Mouse (Mus musculus): ENCODE data around the gene Gm49322. TPM values are rescaled to one million over a fixed set of nuclear protein-coding genes. Genes with fewer than 3 reads are reported as not detected.

Gene Gm49322
- polyA plus RNA-seq, 1 experiment from 2014 or later = 4.9 TPM

DNA sequence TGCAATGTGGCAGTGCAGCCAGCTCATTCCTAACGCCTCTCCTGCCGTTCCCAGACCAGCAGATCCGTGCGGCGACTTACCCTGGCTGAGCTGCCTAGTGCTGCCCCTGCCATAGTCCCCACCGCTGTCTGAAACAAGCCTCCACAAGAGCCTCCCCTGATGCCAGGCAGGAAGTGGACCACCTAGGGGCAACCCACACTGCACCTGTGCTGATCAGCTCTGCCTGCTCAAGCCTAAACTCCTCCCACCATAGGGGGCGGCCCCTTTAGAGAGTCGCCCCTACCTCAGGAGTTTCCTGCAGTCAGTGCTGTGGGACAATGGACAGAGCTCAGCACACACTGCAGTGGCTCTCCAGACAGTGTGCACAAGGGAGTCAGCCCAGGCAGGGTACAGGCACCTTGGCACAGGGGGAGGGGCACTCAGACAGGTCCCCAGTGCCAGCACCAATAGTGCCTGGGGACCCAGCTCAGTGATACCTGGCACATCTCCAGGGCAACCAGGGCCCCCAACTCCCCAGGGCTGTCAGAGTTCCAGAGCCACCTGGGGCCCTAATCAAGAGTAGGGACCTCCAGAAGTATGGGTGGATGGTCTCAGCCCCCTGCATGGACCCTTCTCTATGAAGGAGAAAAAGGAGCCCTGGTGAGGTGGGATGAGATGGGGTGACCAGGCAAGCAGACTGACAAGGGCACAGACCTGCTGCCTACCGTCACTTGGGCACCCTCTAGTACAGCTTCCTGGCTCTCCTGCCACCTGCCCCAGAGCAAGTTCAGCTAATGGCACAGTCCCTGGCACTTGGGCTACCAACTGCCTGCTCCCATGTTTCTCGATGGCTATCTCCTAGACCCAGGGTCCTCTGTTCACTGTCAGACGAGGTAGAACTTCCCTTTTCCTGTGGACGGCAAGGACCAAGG is 20.9 kb upstream of the Gm49322 start:
- ATAC-seq (ENCODE audit: insufficient number of reproducible peaks, low FRiP score, low TSS enrichment, low read depth) = no peak
- no peak overlapping the region for H3K4me3 ChIP-seq
- 0 out of 2 replicates have a peak overlapping the region, but pooled peaks have one; percentile 2 for H3K9ac ChIP-seq
- peaks cover 47% of the 10 kb centered on the region for H3K4me1 ChIP-seq
- H3K27ac ChIP-seq = peak overlapping the region; percentile 39
- no peaks in the 10 kb centered on the region for H3K9me3 ChIP-seq
- 76% methylated on average over 12 of the region's 12 CpGs for WGBS
- no peaks in the 10 kb centered on the region for H3K27me3 ChIP-seq
- no peak overlapping the region for H3K4me2 ChIP-seq
- H3K36me3 ChIP-seq = peaks cover 45% of the 10 kb centered on the region

DNA sequence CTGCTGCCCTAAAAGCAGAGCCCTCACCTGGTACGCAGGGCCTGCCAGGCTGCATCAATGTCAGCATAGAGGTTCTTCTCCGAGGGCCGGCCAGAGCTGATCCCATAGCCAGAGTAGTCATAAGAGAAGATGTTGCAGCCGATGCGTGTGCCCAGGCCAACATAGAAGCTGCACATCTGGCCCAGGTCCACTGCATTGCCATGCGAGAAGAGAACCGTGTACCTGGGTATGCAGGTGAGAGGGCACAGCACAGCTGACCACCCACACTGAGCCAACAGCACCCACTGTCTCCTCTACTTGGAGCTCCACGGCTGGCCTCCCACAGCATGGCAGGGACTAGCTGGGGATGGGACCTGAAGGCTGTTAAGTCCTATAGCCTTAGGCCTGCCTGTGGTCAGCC is 20.2 kb upstream of the Gm49322 start:
- H3K27ac ChIP-seq = no peak overlapping the region; the same call in 1 of the 2 replicates
- H3K4me2 ChIP-seq = no peak overlapping the region
- H3K4me3 ChIP-seq = peak overlapping the region; percentile 1; the same call in 1 of the 2 replicates
- ATAC-seq (ENCODE audit: insufficient number of reproducible peaks, low FRiP score, low TSS enrichment, low read depth) = no peak
- 0 out of 2 replicates have a peak overlapping the region, but pooled peaks have one; percentile 2 for H3K9ac ChIP-seq
- no peaks in the 10 kb centered on the region for H3K27me3 ChIP-seq
- peaks cover 45% of the 10 kb centered on the region for H3K36me3 ChIP-seq
- 92% methylated on average over 8 of the region's 8 CpGs for WGBS
- H3K9me3 ChIP-seq = no peaks in the 10 kb centered on the region
- H3K4me1 ChIP-seq = peaks cover 49% of the 10 kb centered on the region

DNA sequence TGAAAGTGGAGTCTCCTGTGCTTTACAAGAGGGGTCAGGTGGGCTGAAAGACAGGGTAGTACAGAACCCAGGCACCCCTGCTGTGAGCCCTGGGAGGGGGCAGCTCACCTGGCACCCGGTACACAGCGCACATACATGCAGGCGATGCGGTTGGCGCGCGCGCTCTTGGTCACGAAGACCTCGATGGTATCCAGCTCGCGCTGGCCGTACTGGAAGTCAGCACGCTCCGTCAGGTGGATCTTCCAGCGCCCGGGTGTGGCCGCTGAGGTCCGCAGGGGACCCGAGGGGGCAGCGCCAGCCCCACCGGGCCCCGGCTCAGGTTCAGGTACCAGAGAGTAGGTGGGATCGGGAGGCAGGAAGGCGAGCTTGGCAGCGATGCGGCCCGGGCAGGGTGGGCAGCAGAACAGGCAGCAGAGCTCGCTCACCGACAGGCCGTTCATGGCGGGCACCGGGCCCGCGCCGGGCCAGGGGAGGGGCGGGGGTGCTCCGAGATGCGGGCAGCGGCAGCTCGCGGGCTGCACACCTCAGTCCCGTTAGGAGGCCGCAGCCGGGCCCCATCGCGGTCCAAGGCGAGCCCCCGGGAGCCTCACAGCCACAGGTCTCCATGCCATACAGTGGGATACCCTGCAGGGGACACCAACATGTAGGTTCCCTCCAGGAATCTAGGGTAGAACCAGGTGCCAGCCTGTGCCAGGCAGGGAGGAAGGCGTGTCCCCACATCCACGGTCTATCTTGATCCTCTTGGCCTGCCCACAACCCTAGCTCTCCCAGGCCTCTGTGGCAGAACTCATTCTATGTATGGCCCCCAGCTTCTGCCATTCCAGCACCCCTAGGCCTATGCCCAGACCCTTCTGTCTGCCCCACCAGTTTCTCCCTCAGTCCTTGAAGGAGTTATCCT is 19.2 kb upstream of the Gm49322 start:
- ATAC-seq (ENCODE audit: insufficient number of reproducible peaks, low FRiP score, low TSS enrichment, low read depth) = no peak
- H3K9ac ChIP-seq = 0 out of 2 replicates have a peak overlapping the region, but pooled peaks have one; percentile 26
- H3K4me3 ChIP-seq = peak overlapping the region; percentile 1
- peak overlapping the region; percentile 60 for H3K27ac ChIP-seq
- H3K4me1 ChIP-seq = peaks cover 51% of the 10 kb centered on the region
- no peak overlapping the region for H3K4me2 ChIP-seq
- peaks cover 42% of the 10 kb centered on the region for H3K36me3 ChIP-seq
- 93% methylated on average over 40 of the region's 51 CpGs for WGBS
- no peaks in the 10 kb centered on the region for H3K9me3 ChIP-seq
- H3K27me3 ChIP-seq = no peaks in the 10 kb centered on the region

DNA sequence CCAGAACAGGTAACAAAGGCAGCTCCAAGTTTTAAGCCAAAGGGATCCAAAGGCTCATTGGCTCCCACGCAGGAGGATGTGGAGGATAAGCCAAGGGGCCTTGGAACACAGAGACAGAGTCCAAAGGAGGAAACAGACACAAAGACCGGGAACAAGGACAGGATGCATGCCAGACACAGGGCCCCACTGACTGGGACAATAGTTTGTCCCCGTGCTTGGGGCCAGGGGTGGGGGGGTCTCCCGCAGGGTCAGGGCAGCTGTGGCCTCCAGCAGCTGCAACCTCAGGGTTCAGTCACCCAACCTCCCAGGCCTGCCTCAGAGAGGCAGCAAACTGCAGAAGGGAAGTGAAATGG is 18.5 kb upstream of the Gm49322 start:
- H3K4me3 ChIP-seq = 0 out of 2 replicates have a peak overlapping the region, but pooled peaks have one; percentile 1
- ATAC-seq (ENCODE audit: insufficient number of reproducible peaks, low FRiP score, low TSS enrichment, low read depth) = no peak
- H3K27ac ChIP-seq = peak overlapping the region; percentile 60
- no peaks in the 10 kb centered on the region for H3K9me3 ChIP-seq
- no peak overlapping the region for H3K4me2 ChIP-seq
- peaks cover 39% of the 10 kb centered on the region for H3K36me3 ChIP-seq
- H3K4me1 ChIP-seq = peaks cover 51% of the 10 kb centered on the region
- 0 out of 2 replicates have a peak overlapping the region, but pooled peaks have one; percentile 26 for H3K9ac ChIP-seq
- H3K27me3 ChIP-seq = no peaks in the 10 kb centered on the region
- 45% methylated on average over 4 of the region's 4 CpGs for WGBS

DNA sequence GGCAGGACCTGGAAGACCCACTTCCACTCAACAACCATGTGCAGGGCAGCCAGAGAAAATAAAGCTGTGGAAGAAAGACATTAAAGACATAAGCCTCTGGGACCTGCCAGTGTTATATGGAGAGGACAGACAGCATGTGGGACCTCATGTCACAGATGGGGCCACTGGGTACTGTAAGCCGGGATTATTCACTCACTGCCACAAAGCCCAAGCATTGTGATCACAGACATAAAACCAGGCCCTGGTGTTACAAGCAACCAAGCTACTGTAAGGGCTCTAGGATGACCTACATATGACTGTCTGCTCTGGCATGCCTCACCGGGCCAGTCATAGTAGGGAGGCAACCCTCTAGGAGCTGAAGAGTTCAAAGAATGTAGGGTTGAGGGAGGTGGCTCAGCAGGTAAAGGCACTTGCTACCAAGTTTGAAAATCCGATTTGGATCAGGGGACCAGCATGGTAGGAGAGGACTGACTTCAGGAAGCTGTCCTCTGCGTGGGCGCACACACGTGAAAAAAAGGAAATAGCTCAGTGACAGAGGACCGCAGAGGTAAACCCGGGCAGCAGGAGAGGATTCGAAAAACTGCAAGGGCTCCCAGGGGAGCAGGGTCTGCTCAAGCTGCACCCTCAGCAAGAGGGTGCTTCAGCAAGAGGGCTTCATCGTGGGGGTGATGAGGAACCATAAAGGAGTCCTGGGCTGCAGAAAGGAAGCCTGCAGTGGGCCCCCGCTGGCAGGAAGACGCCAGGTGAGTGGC is 16.5 kb upstream of the Gm49322 start:
- WGBS = 15% methylated on average over 12 of the region's 12 CpGs
- Histone ChIP-seq H3K27ac (peak overlapping the region; percentile 79), H3K9me3 (no peaks in the 10 kb centered on the region), H3K9ac (peak overlapping the region; percentile 93), H3K4me2 (peak overlapping the region; percentile 93), H3K4me1 (peaks cover 42% of the 10 kb centered on the region), H3K4me3 (peak overlapping the region; percentile 93), H3K27me3 (no peaks in the 10 kb centered on the region), H3K36me3 (peaks cover 21% of the 10 kb centered on the region)
- no peak for ATAC-seq (ENCODE audit: insufficient number of reproducible peaks, low FRiP score, low TSS enrichment, low read depth)

DNA sequence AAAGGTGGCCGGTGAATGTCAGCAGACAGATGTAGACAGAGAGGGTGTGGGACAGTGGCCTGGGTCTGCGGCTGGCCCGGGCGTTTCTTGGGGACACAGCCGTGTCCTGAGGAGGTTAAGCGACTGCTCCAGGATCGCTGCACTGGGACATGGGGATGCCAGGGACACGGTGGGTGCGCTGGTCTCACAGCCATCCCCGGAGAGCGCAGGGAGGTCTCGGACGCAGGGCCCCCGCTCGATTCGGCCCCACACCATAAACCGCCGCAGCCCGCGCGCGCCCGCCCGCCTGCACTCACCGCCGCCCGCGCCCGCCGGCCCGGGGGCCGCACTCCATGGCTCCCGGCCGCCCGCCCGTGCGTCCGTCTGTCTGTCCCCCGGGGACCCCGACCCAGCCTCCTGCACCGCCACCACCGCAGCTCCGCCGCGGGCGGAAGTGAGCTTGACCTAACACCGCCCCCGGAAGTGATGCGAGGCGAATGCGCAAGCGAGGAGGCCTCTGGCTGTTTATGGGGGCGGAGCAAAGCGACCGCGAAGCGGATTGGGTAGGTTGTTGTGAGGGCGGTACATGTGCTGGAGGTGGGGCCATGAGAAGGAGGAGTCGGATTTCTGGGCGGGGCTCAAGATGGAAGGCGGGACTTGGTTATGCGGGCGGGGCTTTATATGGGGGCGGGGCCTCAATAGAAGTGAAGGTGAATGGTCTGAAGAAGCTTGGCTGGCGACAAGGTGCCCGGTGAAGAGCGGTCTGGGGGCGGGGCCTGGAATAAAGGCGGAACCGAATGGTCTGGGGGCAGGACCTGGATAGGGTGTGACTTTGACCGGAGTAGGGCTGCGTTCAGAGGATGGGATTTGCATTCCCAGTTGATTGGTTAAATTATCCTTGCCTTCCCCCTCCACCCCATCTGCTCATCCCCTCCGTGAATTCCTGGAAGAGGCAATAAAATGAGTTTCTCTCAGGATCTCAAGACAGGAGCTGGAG is 15.7 kb upstream of the Gm49322 start, which contains the start of gene Abhd17a:
TSS of gene Abhd17a (minus strand) at position 463 of the 976 bp plus-strand sequence.
- no peaks in the 10 kb centered on the region for H3K9me3 ChIP-seq
- H3K4me2 ChIP-seq = peak within 1 kb of the TSS; percentile 93
- H3K27ac ChIP-seq = peak within 1 kb of the TSS; percentile 79
- peak within 1 kb of the TSS; percentile 93 for H3K9ac ChIP-seq
- no peaks in the 10 kb centered on the region for H3K27me3 ChIP-seq
- peaks cover 34% of the 10 kb centered on the region for H3K4me1 ChIP-seq
- ATAC-seq (ENCODE audit: insufficient number of reproducible peaks, low FRiP score, low TSS enrichment, low read depth) = peak; percentile 94
- under 1% methylated on average over 71 of the region's 73 CpGs for WGBS
- H3K36me3 ChIP-seq = peaks cover 15% of the 10 kb centered on the region
- H3K4me3 ChIP-seq = peak within 1 kb of the TSS; percentile 93

DNA sequence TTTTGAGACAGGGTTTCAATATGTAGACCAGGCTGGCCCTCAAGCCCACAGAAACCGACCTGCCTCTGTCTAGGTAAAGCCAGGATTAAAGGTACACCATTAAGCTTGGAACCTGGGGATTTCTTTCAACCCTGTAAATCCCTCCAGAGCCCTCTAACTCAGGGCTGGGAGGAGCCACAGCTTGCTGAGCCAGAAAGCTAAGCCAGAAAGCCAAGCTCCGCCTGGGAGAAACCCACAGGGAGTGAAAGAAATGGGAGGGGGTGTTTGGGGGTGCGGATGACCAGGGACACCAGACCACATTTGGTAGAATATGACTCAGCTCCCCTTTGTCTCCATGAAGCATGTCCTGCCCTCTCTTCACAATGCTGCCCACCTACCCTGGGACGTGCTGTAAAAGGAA is 9.5 kb upstream of the Gm49322 start:
- Histone ChIP-seq H3K9ac (no peak overlapping the region), H3K4me3 (no peak overlapping the region), H3K9me3 (no peaks in the 10 kb centered on the region), H3K4me1 (no peaks in the 10 kb centered on the region), H3K27me3 (no peaks in the 10 kb centered on the region), H3K27ac (no peak overlapping the region), H3K36me3 (no peaks in the 10 kb centered on the region), H3K4me2 (no peak overlapping the region)
- no peak for ATAC-seq (ENCODE audit: insufficient number of reproducible peaks, low FRiP score, low TSS enrichment, low read depth)
- WGBS = 41% methylated on average over 4 of the region's 4 CpGs

DNA sequence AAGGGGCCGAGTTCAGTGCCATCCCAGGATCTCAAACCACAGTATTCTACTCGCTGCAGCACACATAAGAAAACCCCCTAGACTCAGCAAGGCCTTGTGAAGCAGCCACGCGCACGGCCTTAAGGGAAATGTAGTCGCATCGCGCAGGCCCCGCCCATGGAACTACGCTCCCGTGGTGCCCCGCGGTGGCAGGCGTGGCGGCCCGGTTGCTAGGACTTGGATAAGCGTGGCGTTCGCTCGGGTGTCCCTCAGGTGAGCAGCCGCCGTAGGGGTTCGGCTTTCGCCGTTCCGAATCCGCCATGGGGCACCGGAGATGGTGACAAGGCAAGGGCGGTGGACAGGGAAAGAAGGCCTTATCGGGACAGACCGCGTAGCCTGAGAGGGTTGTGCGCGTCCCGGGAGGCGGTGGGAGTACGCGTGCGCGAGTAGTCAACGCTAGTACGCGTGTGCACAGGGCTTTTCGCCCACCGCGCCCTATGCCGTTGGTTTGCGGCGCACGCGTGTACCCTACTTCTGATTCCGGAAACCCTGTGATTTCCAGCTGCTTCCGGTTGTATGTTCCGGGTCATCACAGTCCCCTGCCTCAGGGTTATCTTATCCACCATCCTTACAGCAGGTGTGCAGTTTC is 3.0 kb upstream of the Gm49322 start, which contains the start of the genes Scamp4 and Adat3:
TSS of gene Scamp4 (plus strand) at position 175 of the 628 bp plus-strand sequence.
TSS of gene Adat3 (plus strand) at position 183 of the 628 bp plus-strand sequence.
- Histone ChIP-seq H3K9ac (peak within 1 kb of the TSS; percentile 48), H3K27ac (peak within 1 kb of the TSS; percentile 91), H3K27me3 (no peaks in the 10 kb centered on the region), H3K4me1 (peaks cover 18% of the 10 kb centered on the region), H3K4me2 (peak within 1 kb of the TSS; percentile 64), H3K9me3 (no peaks in the 10 kb centered on the region), H3K4me3 (peak within 1 kb of the TSS; percentile 77), H3K36me3 (peaks cover 23% of the 10 kb centered on the region)
- under 1% methylated on average over 52 of the region's 54 CpGs for WGBS
- ATAC-seq (ENCODE audit: insufficient number of reproducible peaks, low FRiP score, low TSS enrichment, low read depth) = peak; percentile 92

DNA sequence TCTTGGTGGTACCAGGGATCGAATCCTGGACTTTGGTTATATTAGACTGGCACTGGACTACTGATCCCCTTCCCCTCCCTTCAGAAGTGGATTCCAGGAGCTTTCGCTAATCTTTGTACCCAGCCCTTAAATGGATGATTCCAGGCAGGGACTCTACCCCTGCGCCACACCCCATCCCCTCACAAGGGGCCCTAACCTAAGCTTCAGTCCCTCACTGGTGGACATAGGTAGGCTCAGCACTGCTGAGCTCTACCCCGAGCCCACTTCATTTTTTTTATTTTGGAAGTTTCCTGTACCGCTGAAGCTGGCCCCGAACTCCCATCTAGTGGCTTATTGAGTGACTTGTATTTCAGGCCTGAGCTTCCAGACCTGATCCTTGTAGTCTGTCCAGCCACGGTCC is 2.5 kb upstream of the Gm49322 start:
- H3K4me1 ChIP-seq = peaks cover 18% of the 10 kb centered on the region
- H3K27me3 ChIP-seq = no peaks in the 10 kb centered on the region
- peak overlapping the region; percentile 64 for H3K4me2 ChIP-seq
- peaks cover 28% of the 10 kb centered on the region for H3K36me3 ChIP-seq
- no peaks in the 10 kb centered on the region for H3K9me3 ChIP-seq
- H3K9ac ChIP-seq = peak overlapping the region; percentile 48
- WGBS = 37% methylated on average over 7 of the region's 7 CpGs
- H3K4me3 ChIP-seq = peak overlapping the region; percentile 77
- no peak for ATAC-seq (ENCODE audit: insufficient number of reproducible peaks, low FRiP score, low TSS enrichment, low read depth)
- peak overlapping the region; percentile 91; the same call in 1 of the 2 replicates for H3K27ac ChIP-seq

Data from limb, embryonic 15.5 days (tissue).